Mouse (Mus musculus) liver, adult 2 months (tissue): Measurements from ENCODE around the gene Dmac2.

ENCODE experiments used
- CTCF ChIP-seq: fragments of 200-500 bp; IDR thresholded peaks from 2 replicates; pipeline ENCODE4 v1.5.1; 2011; ENCODE audit warnings: low read depth, low read length, control low read depth
- POLR2A ChIP-seq: fragments of 200-500 bp; IDR thresholded peaks from 2 replicates; pipeline ENCODE4 v1.6.1; 2011; ENCODE audit warnings: low read length, control low read depth; ENCODE audit not compliant: insufficient read depth; ENCODE audit errors: extremely low read depth

DNA sequence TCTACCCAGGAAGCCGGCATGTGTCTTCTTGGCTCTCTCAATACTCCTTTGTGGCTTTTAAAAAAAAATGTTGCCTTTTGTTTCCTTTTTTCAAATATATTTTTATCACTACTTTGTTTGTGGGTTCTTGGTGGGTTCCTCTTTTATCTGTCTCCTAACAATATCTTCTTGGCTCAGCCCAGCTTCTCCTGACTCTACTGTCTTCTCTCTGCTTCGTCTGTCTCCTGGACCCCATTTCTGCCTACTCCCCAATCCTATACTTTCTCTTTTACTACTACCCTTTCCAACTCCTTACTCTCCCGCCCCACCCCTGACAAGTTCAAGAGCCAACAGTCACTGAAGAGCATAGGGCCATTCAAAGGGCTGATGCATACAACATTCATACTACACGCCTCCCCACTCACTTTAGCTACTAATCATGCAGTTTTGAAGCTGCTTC lies 12.6 kb upstream of the Dmac2 start:
- TF ChIP-seq CTCF: no peak
- TF ChIP-seq POLR2A: no peak
